Mouse (Mus musculus): ENCODE data around the gene 2210408I21Rik.

DNA sequence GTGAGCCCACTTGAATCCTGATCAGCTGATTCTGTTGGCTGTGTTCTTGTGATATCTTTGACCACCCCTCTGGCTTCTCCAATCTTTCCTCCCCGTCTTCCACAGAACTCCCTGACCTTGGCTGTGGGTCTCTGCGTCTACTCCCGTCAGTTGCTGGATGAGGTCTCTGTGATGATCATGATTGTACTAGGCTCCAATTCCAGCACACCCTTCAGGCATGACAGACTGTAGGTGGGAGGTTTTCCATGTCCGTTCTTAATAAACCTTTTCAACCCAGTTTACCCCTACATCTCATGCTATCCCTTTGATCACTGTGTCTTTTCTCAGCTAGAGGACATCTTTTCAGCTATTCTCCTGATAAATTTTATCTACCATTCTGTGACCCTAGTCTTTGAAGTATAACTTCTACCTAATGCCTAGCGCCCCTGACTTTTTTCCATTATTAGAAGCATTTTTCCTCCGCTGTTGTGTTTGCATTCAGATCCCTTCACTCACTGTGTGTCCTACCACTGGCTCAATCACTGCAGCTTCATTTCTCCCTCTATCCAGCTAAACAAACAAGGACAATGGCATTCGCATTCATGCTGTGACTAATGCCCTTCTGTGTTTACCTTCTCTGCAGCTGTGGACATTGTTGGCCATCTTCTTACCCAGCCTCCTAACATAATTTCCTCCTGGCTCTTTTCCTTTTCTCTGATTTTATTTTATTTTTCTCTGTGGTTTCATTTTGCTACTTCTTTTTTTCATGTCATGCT lies 143.5 kb downstream of the 2210408I21Rik start:
- TF ChIP-seq CTCF (IDR thresholded peaks at IDR 0.05; ENCODE audit: low read depth), result no peak
- TF ChIP-seq EP300 (IDR thresholded peaks at IDR 0.05; ENCODE audit: low read depth), result no peak

Data from liver, embryonic 14.5 days (tissue).